Mouse (Mus musculus): ENCODE results near the gene Pnlip.

- no peak for TF ChIP-seq POLR2AphosphoS2 (IDR thresholded peaks at IDR 0.05; ENCODE audit: insufficient read length, low read depth)
- no peak for TF ChIP-seq SRF (IDR thresholded peaks at IDR 0.05; ENCODE audit: control insufficient read depth, insufficient read length, low read depth)
- no peak for TF ChIP-seq E2F4 (IDR thresholded peaks at IDR 0.05; ENCODE audit: insufficient read depth)
- TF ChIP-seq POLR2A (IDR thresholded peaks at IDR 0.05; ENCODE audit: insufficient read length, low read depth), result no peak
- no peak for TF ChIP-seq REST (IDR thresholded peaks at IDR 0.05; ENCODE audit: insufficient read depth, insufficient read length)
- TF ChIP-seq USF1 (IDR thresholded peaks at IDR 0.05; ENCODE audit: low read depth), result no peak
- no peak for TF ChIP-seq MYOD1 (IDR thresholded peaks at IDR 0.05; ENCODE audit: control insufficient read depth in 1 of 3, insufficient read length in 2 of 3, low read depth in 2 of 3)
- no peak for TF ChIP-seq TCF12 (IDR thresholded peaks at IDR 0.05; ENCODE audit: insufficient read depth, poor library complexity, severe bottlenecking)
- TF ChIP-seq MYOG (IDR thresholded peaks at IDR 0.05; ENCODE audit: control insufficient read depth in 1 of 3, insufficient read depth in 1 of 3, insufficient read length in 2 of 3, low read depth in 2 of 3), result no peak
- no peak for TF ChIP-seq CEBPB (IDR thresholded peaks at IDR 0.05; ENCODE audit: insufficient read depth, poor library complexity, severe bottlenecking)
- no peak for TF ChIP-seq MAX (IDR thresholded peaks at IDR 0.05; ENCODE audit: low read depth)
- no peak for TF ChIP-seq TCF3 (IDR thresholded peaks at IDR 0.05; ENCODE audit: insufficient read length, low read depth)
These were observed 75.5 kb downstream of the Pnlip start for GRCm38 (mm10) chr19:58727756-58728155.

All from myocyte (in vitro differentiated cells).